Mouse (Mus musculus): Measurements from ENCODE around the gene Ccser1. TPM values are rescaled to one million over a fixed set of nuclear protein-coding genes. Genes with fewer than 3 reads are reported as not detected.
"Not testable (repeated sequence)": the region's sequence is repeated elsewhere in the genome, so short reads cannot be mapped to it uniquely, and the experiment has no call there.

The Ccser1 gene
- total and polyA plus RNA-seq, 2 experiments, result 0.02 to 0.28 TPM

DNA sequence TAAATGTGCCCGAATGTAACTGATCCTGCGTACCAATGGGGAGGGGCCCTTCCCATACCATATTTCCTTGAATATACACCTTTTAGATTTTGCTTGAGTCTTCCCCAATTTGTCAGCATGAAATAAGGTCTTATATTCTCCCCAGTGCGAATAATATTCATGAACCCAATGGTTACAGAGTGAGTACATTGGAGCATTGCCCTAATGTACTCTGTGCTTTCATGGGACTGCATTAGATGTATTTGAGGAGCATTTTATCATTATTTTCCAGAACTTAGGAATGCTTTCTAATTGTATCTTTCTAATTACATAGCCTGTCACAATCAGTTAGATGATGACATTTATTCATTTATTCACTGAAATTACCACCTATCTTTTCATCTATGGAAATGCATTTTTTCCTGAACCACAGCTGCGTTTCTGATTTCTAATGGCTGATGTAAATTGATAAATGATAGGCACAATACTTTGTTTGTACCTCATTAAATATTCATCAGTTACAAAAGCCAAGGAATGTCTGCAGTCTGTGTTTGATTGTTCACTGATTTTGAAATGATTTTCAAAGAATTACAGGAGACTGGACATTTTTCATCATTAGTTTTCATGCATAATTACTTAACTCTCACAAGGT lies 67.8 kb downstream of the Ccser1 start:
- no peak overlapping the region for H3K9ac ChIP-seq (ENCODE audit: low read depth, low read length)
- 81% methylated on average over 4 of the region's 4 CpGs for WGBS
- H3K27ac ChIP-seq (replicated peaks; ENCODE audit: insufficient read depth, low read depth, low read length), result no peak overlapping the region
- no peaks in the 10 kb centered on the region for H3K27me3 ChIP-seq (ENCODE audit: control insufficient read depth, insufficient read depth, low read length)
- H3K4me3 ChIP-seq (ENCODE audit: insufficient read depth, low read depth, low read length), result no peak overlapping the region
- H3K79me2 ChIP-seq (ENCODE audit: control insufficient read depth, insufficient read depth, low read length), result no peaks in the 10 kb centered on the region
- TF ChIP-seq CTCF (IDR thresholded peaks at IDR 0.05; ENCODE audit: low read depth, low read length) (no peak), POLR2A (IDR thresholded peaks at IDR 0.05; ENCODE audit: extremely low read depth, insufficient read depth, low read length) (no peak)
- no peaks in the 10 kb centered on the region for H3K4me1 ChIP-seq (ENCODE audit: control insufficient read depth, insufficient read depth, low read length)
- no peak for DNase-seq (ENCODE audit: extremely low read depth, low read depth, low spot score)
- no peaks in the 10 kb centered on the region for H3K36me3 ChIP-seq (ENCODE audit: control insufficient read depth, insufficient read depth, low read length)

DNA sequence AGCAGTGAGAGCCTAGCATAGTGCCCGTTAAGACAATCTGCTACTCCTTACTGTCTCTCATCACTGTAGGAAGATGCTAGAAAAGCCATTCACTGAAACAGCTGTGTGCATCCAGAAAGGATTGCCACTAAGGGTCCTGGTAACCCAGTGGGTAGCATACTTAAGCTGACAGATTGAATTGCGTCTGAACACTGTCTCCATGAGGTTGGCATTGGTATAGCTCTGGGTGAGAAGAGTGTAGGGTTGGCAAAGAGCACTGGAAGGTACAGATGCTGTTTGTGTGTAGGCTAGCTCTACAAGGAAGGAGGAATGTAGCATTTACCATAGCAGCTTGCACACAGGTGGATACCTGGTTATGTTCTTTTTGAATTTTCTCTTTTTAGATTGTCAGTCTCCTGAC lies 68.6 kb downstream of the Ccser1 start:
- H3K79me2 ChIP-seq (ENCODE audit: control insufficient read depth, insufficient read depth, low read length), result no peaks in the 10 kb centered on the region
- H3K36me3 ChIP-seq (ENCODE audit: control insufficient read depth, insufficient read depth, low read length), result no peaks in the 10 kb centered on the region
- H3K27ac ChIP-seq (replicated peaks; ENCODE audit: insufficient read depth, low read depth, low read length), result no peak overlapping the region
- no peaks in the 10 kb centered on the region for H3K27me3 ChIP-seq (ENCODE audit: control insufficient read depth, insufficient read depth, low read length)
- H3K4me1 ChIP-seq (ENCODE audit: control insufficient read depth, insufficient read depth, low read length), result no peaks in the 10 kb centered on the region
- no peak overlapping the region for H3K9ac ChIP-seq (ENCODE audit: low read depth, low read length)
- TF ChIP-seq CTCF (IDR thresholded peaks at IDR 0.05; ENCODE audit: low read depth, low read length) (no peak), POLR2A (IDR thresholded peaks at IDR 0.05; ENCODE audit: extremely low read depth, insufficient read depth, low read length) (no peak)
- no peak overlapping the region for H3K4me3 ChIP-seq (ENCODE audit: insufficient read depth, low read depth, low read length)
- WGBS, result 80% methylated on average over 2 of the region's 2 CpGs
- DNase-seq (ENCODE audit: extremely low read depth, low read depth, low spot score), result no peak

DNA sequence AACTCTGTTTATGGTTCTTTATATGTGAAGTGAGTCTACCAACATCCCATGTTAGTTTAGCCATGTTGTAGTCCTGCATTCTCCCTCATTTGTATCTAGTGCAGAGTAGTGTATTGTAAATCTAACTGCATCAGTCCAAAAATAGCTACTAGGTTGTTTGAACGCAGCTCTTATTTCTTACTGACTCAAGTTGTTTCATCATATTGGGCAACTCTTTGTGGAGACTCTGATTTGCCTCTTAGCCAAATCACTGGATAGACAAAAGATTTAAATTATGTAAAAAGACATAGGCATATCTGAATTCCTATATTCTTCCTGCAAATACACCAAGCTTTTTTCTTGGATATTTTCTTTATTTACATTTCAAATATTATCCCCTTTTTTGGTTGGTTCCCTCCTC lies 71.1 kb downstream of the Ccser1 start:
- H3K4me3 ChIP-seq (ENCODE audit: insufficient read depth, low read depth, low read length), result no peak overlapping the region
- H3K9ac ChIP-seq (ENCODE audit: low read depth, low read length), result no peak overlapping the region
- WGBS, result 77% methylated on average over 1 of the region's 1 CpGs
- H3K27ac ChIP-seq (replicated peaks; ENCODE audit: insufficient read depth, low read depth, low read length), result no peak overlapping the region
- TF ChIP-seq POLR2A (IDR thresholded peaks at IDR 0.05; ENCODE audit: extremely low read depth, insufficient read depth, low read length), result no peak
- no peaks in the 10 kb centered on the region for H3K79me2 ChIP-seq (ENCODE audit: control insufficient read depth, insufficient read depth, low read length)
- H3K27me3 ChIP-seq (ENCODE audit: control insufficient read depth, insufficient read depth, low read length), result no peaks in the 10 kb centered on the region
- no peak for DNase-seq (ENCODE audit: extremely low read depth, low read depth, low spot score)
- no peaks in the 10 kb centered on the region for H3K36me3 ChIP-seq (ENCODE audit: control insufficient read depth, insufficient read depth, low read length)
- no peaks in the 10 kb centered on the region for H3K4me1 ChIP-seq (ENCODE audit: control insufficient read depth, insufficient read depth, low read length)

DNA sequence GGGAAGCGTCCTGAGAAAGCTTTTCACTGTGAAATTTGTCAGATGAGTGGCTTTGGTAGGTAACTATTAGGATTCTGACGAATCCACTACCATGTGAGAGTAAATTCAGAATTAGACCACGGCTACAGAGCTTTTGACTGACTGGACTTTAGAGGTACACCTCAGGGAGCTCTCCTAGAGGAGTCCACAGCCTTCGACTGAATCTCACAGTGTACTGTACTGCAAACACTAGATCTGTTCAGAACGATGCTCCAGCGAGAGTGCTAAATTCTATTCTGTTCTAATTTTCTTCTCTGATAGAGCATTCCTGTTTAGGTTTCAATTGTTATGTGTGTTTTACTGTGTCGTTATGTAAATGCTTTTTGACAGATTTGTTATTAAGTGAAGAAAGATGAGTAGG lies 72.8 kb downstream of the Ccser1 start:
- Histone ChIP-seq H3K27ac (replicated peaks; ENCODE audit: insufficient read depth, low read depth, low read length) (no peak overlapping the region), H3K9ac (ENCODE audit: low read depth, low read length) (no peak overlapping the region), H3K4me3 (ENCODE audit: insufficient read depth, low read depth, low read length) (no peak overlapping the region), H3K79me2 (ENCODE audit: control insufficient read depth, insufficient read depth, low read length) (no peaks in the 10 kb centered on the region), H3K4me1 (ENCODE audit: control insufficient read depth, insufficient read depth, low read length) (no peaks in the 10 kb centered on the region), H3K27me3 (ENCODE audit: control insufficient read depth, insufficient read depth, low read length) (no peaks in the 10 kb centered on the region), H3K36me3 (ENCODE audit: control insufficient read depth, insufficient read depth, low read length) (no peaks in the 10 kb centered on the region)
- no peak for DNase-seq (ENCODE audit: extremely low read depth, low read depth, low spot score)
- TF ChIP-seq POLR2A (IDR thresholded peaks at IDR 0.05; ENCODE audit: extremely low read depth, insufficient read depth, low read length) (no peak), CTCF (IDR thresholded peaks at IDR 0.05; ENCODE audit: low read depth, low read length) (no peak)
- 79% methylated on average over 7 of the region's 7 CpGs for WGBS

DNA sequence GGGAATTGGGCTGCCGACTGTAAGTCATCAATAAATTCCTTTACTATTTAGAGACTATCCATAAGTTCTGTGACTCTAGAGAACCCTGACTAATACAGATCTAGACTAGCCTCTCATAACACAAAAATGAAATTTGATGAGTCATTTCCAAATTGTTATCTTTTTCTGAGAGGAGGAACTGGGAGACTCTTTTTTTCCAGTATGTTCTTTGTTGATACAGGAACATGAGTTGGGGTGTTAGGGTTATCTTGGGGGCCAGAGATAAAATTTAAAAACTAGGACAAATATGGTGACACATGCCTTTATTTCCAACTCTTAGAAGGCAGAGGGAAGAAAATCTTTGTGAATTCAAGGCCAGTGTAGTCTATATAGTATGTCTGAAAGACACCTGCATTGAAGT lies 75.8 kb downstream of the Ccser1 start:
- not testable (repeated sequence) for H3K27ac ChIP-seq (replicated peaks; ENCODE audit: insufficient read depth, low read depth, low read length); H3K27me3 ChIP-seq (ENCODE audit: control insufficient read depth, insufficient read depth, low read length); DNase-seq (ENCODE audit: extremely low read depth, low read depth, low spot score); H3K79me2 ChIP-seq (ENCODE audit: control insufficient read depth, insufficient read depth, low read length); H3K4me1 ChIP-seq (ENCODE audit: control insufficient read depth, insufficient read depth, low read length); H3K4me3 ChIP-seq (ENCODE audit: insufficient read depth, low read depth, low read length); H3K9ac ChIP-seq (ENCODE audit: low read depth, low read length); H3K36me3 ChIP-seq (ENCODE audit: control insufficient read depth, insufficient read depth, low read length)
- 100% methylated on average over 1 of the region's 1 CpGs for WGBS

DNA sequence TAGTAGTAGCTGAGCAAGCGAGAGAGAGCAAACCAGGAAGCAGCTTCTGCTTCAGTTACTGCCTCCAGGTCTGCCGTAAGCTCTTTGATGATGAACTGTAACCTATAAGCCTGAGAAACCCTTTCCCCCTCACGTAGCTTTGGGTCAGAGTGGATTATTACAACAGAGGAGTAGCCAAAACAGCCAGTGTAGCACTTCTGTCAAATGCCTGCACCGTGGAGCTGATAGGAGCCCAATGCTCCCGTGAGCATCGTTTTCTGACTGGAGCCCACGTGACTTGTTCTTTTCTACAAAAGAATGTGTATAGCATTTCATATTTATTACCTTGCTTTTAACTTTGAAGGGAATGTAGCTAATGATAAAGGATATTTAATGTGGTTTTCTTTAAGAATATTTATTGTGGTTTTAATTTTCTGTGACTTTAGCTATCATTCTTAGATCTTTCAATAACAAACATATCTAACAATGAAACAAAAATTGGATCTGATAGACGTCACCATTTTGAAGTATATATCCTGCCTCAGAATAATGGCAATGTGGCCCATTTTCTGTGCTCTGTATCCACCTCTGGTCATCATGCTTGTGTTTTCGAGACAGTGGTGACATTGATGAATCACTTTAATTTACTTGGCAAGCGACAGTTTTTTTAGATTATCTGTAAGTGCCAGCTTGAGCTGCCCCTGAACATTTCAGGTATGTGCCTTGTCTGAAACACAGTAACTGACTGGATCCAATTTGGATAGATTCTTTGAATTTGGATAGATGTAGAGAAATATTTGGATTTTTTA lies 78.9 kb downstream of the Ccser1 start:
- H3K27me3 ChIP-seq (ENCODE audit: control insufficient read depth, insufficient read depth, low read length), result no peaks in the 10 kb centered on the region
- WGBS, result 74% methylated on average over 10 of the region's 10 CpGs
- TF ChIP-seq CTCF (IDR thresholded peaks at IDR 0.05; ENCODE audit: low read depth, low read length) (no peak), POLR2A (IDR thresholded peaks at IDR 0.05; ENCODE audit: extremely low read depth, insufficient read depth, low read length) (no peak)
- no peak overlapping the region for H3K4me3 ChIP-seq (ENCODE audit: insufficient read depth, low read depth, low read length)
- DNase-seq (ENCODE audit: extremely low read depth, low read depth, low spot score), result no peak
- no peaks in the 10 kb centered on the region for H3K36me3 ChIP-seq (ENCODE audit: control insufficient read depth, insufficient read depth, low read length)
- H3K4me1 ChIP-seq (ENCODE audit: control insufficient read depth, insufficient read depth, low read length), result no peaks in the 10 kb centered on the region
- no peak overlapping the region for H3K9ac ChIP-seq (ENCODE audit: low read depth, low read length)
- H3K27ac ChIP-seq (replicated peaks; ENCODE audit: insufficient read depth, low read depth, low read length), result no peak overlapping the region
- no peaks in the 10 kb centered on the region for H3K79me2 ChIP-seq (ENCODE audit: control insufficient read depth, insufficient read depth, low read length)
